Mouse (Mus musculus): Measurements from ENCODE around the gene Zfpl1.

DNA sequence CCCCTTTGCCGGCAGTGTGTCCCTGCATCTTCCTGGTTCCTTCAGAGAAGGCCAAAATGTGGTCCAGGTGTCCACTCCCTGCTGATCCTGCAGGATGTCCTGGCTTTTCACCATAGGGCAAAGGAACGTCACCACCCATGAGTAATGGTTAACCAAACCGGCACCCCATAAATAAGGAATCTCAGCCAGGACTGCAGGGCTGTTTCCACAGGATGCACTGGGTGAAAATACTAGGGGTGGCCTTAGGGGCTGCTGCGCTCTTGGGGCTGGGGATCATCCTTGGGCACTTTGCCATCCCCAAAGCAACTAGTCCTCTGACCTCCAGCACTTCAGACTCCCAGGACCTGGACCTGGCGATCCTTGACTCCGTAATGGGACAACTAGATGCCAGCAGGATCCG is 20.8 kb upstream of the Zfpl1 start, which contains the start of gene Naaladl1:
- TF ChIP-seq CTCF (IDR thresholded peaks at IDR 0.05; ENCODE audit: insufficient read depth, low read length) (no peak), POLR2A (IDR thresholded peaks at IDR 0.05; ENCODE audit: borderline replicate concordance, extremely low read depth, low read depth, low read length) (no peak)
